Mouse (Mus musculus) spleen, adult 2 months (tissue): ENCODE measurements at regions not wholly inside any gene's neighbourhood (a gene's known extent, or its start where the extent isn't known, plus 50 kb on each side); places are given as distances from the start of the nearest gene placed in this dataset.

Experiments
- CTCF ChIP-seq: fragments of 200-500 bp; IDR thresholded peaks from 2 replicates; pipeline ENCODE4 v1.5.1; 2011; ENCODE audit warnings: mild to moderate bottlenecking, inconsistent platforms; ENCODE audit not compliant: insufficient read depth, insufficient read length, insufficient replicate concordance; ENCODE audit errors: extremely low read depth
- POLR2A ChIP-seq: fragments of 200-500 bp; IDR thresholded peaks from 2 replicates; pipeline ENCODE4 v1.6.1; 2011; ENCODE audit warnings: low read depth, low read length, inconsistent platforms

GRCm38 (mm10) chr6:66197990-66198389, 245.6 kb downstream of the 4930544G11Rik start:
- TF ChIP-seq CTCF (no peak), POLR2A (no peak)
